Mouse (Mus musculus) embryonic facial prominence, embryonic 15.5 days (tissue): ENCODE data around the gene Adgrl4. TPM values are rescaled to one million over a fixed set of nuclear protein-coding genes. Genes with fewer than 3 reads are reported as not detected.

Source experiments
- ATAC-seq: fragments of 200-750 bp; cut with Nextera tagmentation; 2 replicates; pipeline ENCODE4 v1.8.0; 2017; ENCODE audit warnings: low read depth, moderate TSS enrichment; ENCODE audit not compliant: insufficient number of reproducible peaks, low FRiP score, low TSS enrichment
- H3K27ac ChIP-seq: fragments of 300-500 bp; sonication (generic); replicated peaks from 2 replicates; pipeline ENCODE4 v1.5.1; 2015; ENCODE audit warnings: mild to moderate bottlenecking, inconsistent platforms
- H3K27me3 ChIP-seq: fragments of 300-500 bp; sonication (generic); 2 replicates; pipeline ENCODE4 v1.6.1; 2015; ENCODE audit warnings: inconsistent platforms
- H3K36me3 ChIP-seq: fragments of 300-500 bp; sonication (generic); 2 replicates; pipeline ENCODE4 v1.6.1; 2015; ENCODE audit warnings: mild to moderate bottlenecking, inconsistent platforms
- H3K4me1 ChIP-seq: fragments of 300-500 bp; sonication (generic); 2 replicates; pipeline ENCODE4 v1.6.1; 2015; ENCODE audit warnings: inconsistent platforms
- H3K4me2 ChIP-seq: fragments of 300-500 bp; sonication (generic); replicated peaks from 2 replicates; pipeline ENCODE4 v1.6.1; 2015; ENCODE audit warnings: mild to moderate bottlenecking, inconsistent platforms
- H3K4me3 ChIP-seq: fragments of 300-500 bp; sonication (generic); replicated peaks from 2 replicates; pipeline ENCODE4 v1.5.1; 2015; ENCODE audit warnings: mild to moderate bottlenecking, inconsistent platforms
- H3K9ac ChIP-seq: fragments of 300-500 bp; sonication (generic); 2 replicates; pipeline ENCODE4 v1.6.1; 2015; ENCODE audit warnings: inconsistent platforms
- H3K9me3 ChIP-seq: fragments of 300-500 bp; sonication (generic); replicated peaks from 2 replicates; pipeline ENCODE4 v1.6.1; 2016; ENCODE audit warnings: inconsistent platforms
- WGBS: fragments of 180-500 bp; shearing (Covaris S2); methylation state at CpG from one replicate; pipeline ENCODE4 v1.1.7; 2015; 5-methylcytosine and 5-hydroxymethylcytosine counted together
- polyA plus RNA-seq: library from polyadenylated mRNA; unstranded; fragments of >200 nt; fragmentation: Nextera tagmentation; extraction: Ambion mirVana; gene quantifications from 2 replicates; pipeline ENCODE4 v1.2.1, GENCODE M21; 2015

Adgrl4 gene
- polyA plus RNA-seq, 1 experiment from 2014 or later, result 8.1 TPM

- Histone ChIP-seq H3K4me1 (no peaks in the 10 kb centered on the region), H3K9me3 (no peaks in the 10 kb centered on the region), H3K4me3 (no peak overlapping the region), H3K36me3 (no peaks in the 10 kb centered on the region), H3K9ac (no peak overlapping the region), H3K27me3 (no peaks in the 10 kb centered on the region), H3K4me2 (no peak overlapping the region), H3K27ac (no peak overlapping the region)
- 94% methylated on average over 3 of the region's 3 CpGs for WGBS
- no peak for ATAC-seq
Measured at GRCm38 (mm10) chr3:151505606-151506005, 67.9 kb downstream of the Adgrl4 start.

DNA sequence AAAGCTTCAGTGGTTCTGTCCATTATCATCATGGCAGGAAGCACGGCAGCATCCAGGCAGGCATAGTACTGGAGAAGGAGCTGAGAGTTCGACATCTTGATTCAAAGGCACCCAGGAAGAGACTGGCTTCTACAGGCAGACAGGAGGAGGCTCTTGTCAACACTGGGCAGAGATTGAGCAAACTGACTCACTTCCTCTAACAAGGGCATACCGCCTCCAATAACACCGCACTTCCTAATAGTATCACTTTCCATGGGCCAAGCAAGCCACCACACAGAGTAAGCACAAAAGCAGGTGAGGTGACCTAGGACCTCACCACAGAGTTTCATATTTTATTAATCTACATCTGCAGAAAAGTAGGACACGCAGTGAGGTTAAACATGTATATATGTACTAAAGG lies 73.5 kb downstream of the Adgrl4 start:
- WGBS, result 85% methylated on average over 5 of the region's 5 CpGs
- H3K9ac ChIP-seq, result no peak overlapping the region
- H3K9me3 ChIP-seq, result no peaks in the 10 kb centered on the region

GRCm38 (mm10) chr3:151547182-151547581 lies 109.5 kb downstream of the Adgrl4 start:
- Histone ChIP-seq H3K36me3 (no peaks in the 10 kb centered on the region), H3K9me3 (no peaks in the 10 kb centered on the region), H3K4me3 (no peak overlapping the region), H3K27ac (no peak overlapping the region), H3K27me3 (no peaks in the 10 kb centered on the region), H3K4me2 (no peak overlapping the region), H3K4me1 (no peaks in the 10 kb centered on the region), H3K9ac (no peak overlapping the region)
- no peak for ATAC-seq
- 79% methylated on average over 3 of the region's 3 CpGs for WGBS

More for the DNA sequence above, 73.5 kb downstream of the Adgrl4 start:
- H3K36me3 ChIP-seq, result no peaks in the 10 kb centered on the region
- no peaks in the 10 kb centered on the region for H3K4me1 ChIP-seq
- no peak overlapping the region for H3K4me2 ChIP-seq
- H3K27ac ChIP-seq, result no peak overlapping the region
- H3K27me3 ChIP-seq, result no peaks in the 10 kb centered on the region
- H3K4me3 ChIP-seq, result no peak overlapping the region
- no peak for ATAC-seq

DNA sequence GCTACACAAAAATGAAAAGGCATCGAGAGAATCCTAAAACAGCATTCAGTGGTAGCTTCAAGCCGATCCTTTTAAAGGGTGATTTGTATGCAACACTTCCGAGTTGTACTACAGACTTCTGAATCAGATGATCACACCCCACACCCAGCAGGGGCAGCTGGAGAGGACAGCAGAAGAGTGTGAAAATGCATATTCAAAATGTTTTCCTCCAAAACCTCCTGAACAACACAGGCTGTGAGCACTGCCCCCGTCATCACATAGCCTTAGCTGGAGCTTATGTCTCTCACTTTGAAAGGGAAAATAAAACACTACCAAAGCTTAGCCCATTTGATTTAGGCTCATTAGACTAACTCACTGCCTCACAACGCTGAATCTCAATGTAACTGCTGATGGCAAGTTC lies 113.3 kb downstream of the Adgrl4 start:
- H3K4me2 ChIP-seq, result no peak overlapping the region
- WGBS, result 61% methylated on average over 5 of the region's 5 CpGs
- no peak for ATAC-seq
- no peak overlapping the region for H3K4me3 ChIP-seq
- H3K4me1 ChIP-seq, result no peaks in the 10 kb centered on the region
- no peaks in the 10 kb centered on the region for H3K27me3 ChIP-seq
- no peaks in the 10 kb centered on the region for H3K9me3 ChIP-seq
- H3K9ac ChIP-seq, result no peak overlapping the region
- H3K36me3 ChIP-seq, result no peaks in the 10 kb centered on the region
- H3K27ac ChIP-seq, result no peak overlapping the region

DNA sequence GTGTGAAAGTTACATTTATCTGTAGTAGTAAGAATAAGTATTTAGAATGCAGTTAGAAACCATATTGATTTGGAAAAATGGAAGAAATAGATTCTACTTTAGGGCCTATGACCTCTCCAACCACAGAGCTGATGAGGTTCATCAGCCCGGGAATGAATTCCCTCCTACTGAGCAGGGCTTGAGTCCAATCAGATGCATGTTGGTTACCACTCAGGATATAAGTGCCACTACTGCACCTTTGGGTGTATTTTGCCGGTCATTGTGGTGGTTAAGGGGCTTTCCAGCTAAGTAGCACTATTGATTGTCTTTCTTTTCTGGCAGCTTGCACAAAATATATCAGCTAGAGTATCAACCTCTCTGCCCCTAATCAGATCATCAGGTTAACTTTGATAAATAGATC lies 118.9 kb downstream of the Adgrl4 start:
- ATAC-seq, result no peak

DNA sequence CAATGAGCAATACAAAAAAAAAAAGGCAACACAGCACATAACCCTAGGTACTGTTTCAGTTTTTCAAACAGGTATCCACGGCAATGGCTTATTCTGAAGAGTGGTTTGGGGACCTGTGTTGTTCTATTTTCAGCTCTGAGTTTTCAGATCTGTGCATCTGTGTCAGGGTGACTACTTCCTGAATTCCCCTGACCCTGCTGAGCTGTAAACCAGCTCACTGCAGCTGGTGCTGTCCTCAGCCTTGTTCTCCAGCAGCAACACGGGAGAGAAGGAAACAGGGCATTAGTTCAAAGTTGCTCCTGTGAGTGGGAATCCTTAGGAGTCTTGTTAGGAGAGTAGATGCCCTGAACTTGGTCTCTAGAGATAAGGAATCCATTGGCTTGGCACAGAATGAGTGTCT lies 119.4 kb downstream of the Adgrl4 start:
- no peak overlapping the region for H3K4me2 ChIP-seq
- ATAC-seq, result no peak
- H3K36me3 ChIP-seq, result no peaks in the 10 kb centered on the region
- H3K4me3 ChIP-seq, result no peak overlapping the region
- no peaks in the 10 kb centered on the region for H3K4me1 ChIP-seq
- H3K27ac ChIP-seq, result no peak overlapping the region
- H3K9me3 ChIP-seq, result no peaks in the 10 kb centered on the region
- H3K9ac ChIP-seq, result no peak overlapping the region
- H3K27me3 ChIP-seq, result no peaks in the 10 kb centered on the region
- WGBS, result 63% methylated on average over 2 of the region's 2 CpGs

More for the DNA sequence above, 118.9 kb downstream of the Adgrl4 start:
- Histone ChIP-seq H3K27ac (no peak overlapping the region), H3K4me3 (no peak overlapping the region), H3K9me3 (no peaks in the 10 kb centered on the region), H3K4me1 (no peaks in the 10 kb centered on the region), H3K36me3 (no peaks in the 10 kb centered on the region), H3K4me2 (no peak overlapping the region), H3K27me3 (no peaks in the 10 kb centered on the region), H3K9ac (no peak overlapping the region)
- WGBS, result 84% methylated on average over 2 of the region's 2 CpGs

- H3K9me3 ChIP-seq, result no peaks in the 10 kb centered on the region
- no peaks in the 10 kb centered on the region for H3K36me3 ChIP-seq
- no peak overlapping the region for H3K27ac ChIP-seq
- no peak overlapping the region for H3K4me3 ChIP-seq
- no peak overlapping the region for H3K9ac ChIP-seq
- 74% methylated on average over 5 of the region's 5 CpGs for WGBS
- no peaks in the 10 kb centered on the region for H3K27me3 ChIP-seq
- no peak overlapping the region for H3K4me2 ChIP-seq
- no peaks in the 10 kb centered on the region for H3K4me1 ChIP-seq
- no peak for ATAC-seq
Measured at GRCm38 (mm10) chr3:151557607-151558006, 119.9 kb downstream of the Adgrl4 start.

GRCm38 (mm10) chr3:151558374-151558773 lies 120.7 kb downstream of the Adgrl4 start:
- H3K27ac ChIP-seq, result no peak overlapping the region
- H3K36me3 ChIP-seq, result no peaks in the 10 kb centered on the region
- H3K4me3 ChIP-seq, result no peak overlapping the region
- WGBS, result 61% methylated on average over 4 of the region's 4 CpGs
- H3K9me3 ChIP-seq, result no peaks in the 10 kb centered on the region
- H3K9ac ChIP-seq, result no peak overlapping the region
- no peak for ATAC-seq
- no peaks in the 10 kb centered on the region for H3K4me1 ChIP-seq
- H3K4me2 ChIP-seq, result no peak overlapping the region
- H3K27me3 ChIP-seq, result no peaks in the 10 kb centered on the region

DNA sequence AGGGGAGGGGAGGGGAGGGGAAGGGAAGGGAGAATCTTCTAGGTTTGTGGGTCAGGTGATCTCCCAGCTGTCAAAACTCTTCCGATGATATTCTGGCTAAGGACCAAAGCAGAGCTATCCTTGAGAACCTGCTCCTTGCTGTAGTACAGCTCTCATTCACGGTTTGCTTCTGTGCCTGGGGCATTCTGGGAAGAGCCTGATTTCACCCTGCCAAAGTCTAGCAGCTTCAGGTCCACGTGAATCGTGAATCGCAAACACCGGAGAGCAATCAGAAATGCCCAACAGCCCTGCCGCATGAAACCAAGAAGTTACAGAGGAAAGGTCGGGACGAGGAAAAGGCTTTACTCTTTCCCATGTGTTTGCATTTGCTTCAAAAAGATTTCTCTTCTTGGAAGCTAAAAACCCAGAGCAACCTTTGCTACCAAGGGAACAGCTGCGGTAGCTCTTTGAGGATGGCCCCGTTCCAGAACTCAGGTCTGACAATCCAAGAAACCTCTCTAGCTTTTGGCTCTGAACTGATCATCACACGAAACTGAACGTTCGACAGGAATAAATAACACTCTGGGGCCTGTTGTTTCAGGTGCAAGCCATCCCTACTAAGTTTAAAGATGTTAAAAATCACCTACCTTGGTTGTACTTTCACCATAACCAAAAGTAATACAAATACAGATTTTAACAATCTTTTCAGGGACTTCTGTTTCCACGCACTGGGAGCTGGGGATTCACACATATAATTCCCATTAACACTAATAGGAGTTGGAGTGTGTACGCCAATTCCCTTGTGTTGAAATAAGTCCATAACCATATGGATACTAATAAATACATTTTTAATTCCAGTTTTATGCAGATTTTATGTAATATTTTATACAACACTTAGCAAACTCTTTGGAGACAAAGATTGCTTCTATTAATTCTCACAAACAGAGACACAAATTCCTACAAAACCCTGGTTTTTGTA lies 128.3 kb downstream of the Adgrl4 start:
- Histone ChIP-seq H3K9me3 (no peaks in the 10 kb centered on the region), H3K36me3 (no peaks in the 10 kb centered on the region), H3K27me3 (no peaks in the 10 kb centered on the region; the same call in 1 of the 2 replicates), H3K4me2 (no peak overlapping the region), H3K4me3 (no peak overlapping the region), H3K4me1 (no peaks in the 10 kb centered on the region), H3K9ac (no peak overlapping the region), H3K27ac (no peak overlapping the region)
- WGBS, result 47% methylated on average over 16 of the region's 16 CpGs
- ATAC-seq, result no peak

- ATAC-seq, result no peak
- Histone ChIP-seq H3K9me3 (no peaks in the 10 kb centered on the region), H3K4me2 (no peak overlapping the region), H3K36me3 (no peaks in the 10 kb centered on the region), H3K4me3 (no peak overlapping the region), H3K27me3 (no peaks in the 10 kb centered on the region; the same call in 1 of the 2 replicates), H3K27ac (no peak overlapping the region), H3K9ac (no peak overlapping the region), H3K4me1 (no peaks in the 10 kb centered on the region)
- 49% methylated on average over 5 of the region's 5 CpGs for WGBS
Measured at GRCm38 (mm10) chr3:151566629-151567028, 128.9 kb downstream of the Adgrl4 start.

DNA sequence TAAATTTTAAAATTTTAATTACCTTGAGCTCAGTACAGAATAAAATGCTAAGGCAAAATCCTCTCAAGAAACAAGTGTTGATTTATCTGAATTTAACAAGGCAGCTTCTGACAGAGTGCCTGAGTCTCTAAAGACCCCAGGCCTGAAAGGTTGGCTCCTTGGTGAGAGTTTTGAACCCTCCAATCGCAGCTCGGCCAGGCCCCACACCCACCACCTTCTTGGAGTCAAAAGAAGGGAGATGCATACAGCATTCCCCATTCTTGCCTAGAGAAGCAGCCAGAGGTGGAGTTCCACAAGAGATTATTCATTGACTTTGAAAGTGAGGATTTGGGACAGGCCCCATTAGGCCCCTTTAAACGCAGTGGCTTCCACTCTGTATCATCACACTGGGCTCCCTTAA lies 129.9 kb downstream of the Adgrl4 start:
- H3K4me2 ChIP-seq, result no peak overlapping the region
- ATAC-seq, result no peak
- H3K9me3 ChIP-seq, result no peaks in the 10 kb centered on the region
- H3K4me1 ChIP-seq, result no peaks in the 10 kb centered on the region
- no peak overlapping the region for H3K9ac ChIP-seq
- H3K4me3 ChIP-seq, result no peak overlapping the region
- H3K27ac ChIP-seq, result no peak overlapping the region
- no peaks in the 10 kb centered on the region; the same call in 1 of the 2 replicates for H3K27me3 ChIP-seq
- 38% methylated on average over 3 of the region's 3 CpGs for WGBS
- H3K36me3 ChIP-seq, result no peaks in the 10 kb centered on the region

DNA sequence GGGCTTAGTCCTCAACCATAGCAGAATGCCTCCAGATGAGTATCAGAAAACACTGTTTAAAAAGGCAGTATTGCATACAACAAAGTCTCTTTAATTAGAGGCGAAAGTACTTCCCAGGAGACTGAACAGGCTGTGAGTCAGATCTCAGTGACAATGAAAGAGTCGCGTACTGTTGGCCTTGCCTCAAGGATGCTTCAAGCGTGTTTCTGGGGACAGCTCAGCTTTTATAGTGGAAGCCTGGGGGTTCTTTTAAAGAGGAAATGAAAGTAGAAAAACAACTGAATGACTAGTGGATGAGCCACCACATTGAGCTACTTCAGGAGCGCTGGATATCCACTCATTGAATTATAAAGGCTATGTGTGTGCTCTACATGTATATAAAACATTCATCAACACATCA lies 134.4 kb downstream of the Adgrl4 start:
- no peaks in the 10 kb centered on the region for H3K36me3 ChIP-seq
- WGBS, result 81% methylated on average over 5 of the region's 5 CpGs
- ATAC-seq, result no peak

More for the DNA sequence above, 134.4 kb downstream of the Adgrl4 start:
- Histone ChIP-seq H3K9ac (no peak overlapping the region), H3K4me3 (no peak overlapping the region), H3K27ac (no peak overlapping the region), H3K4me2 (no peak overlapping the region), H3K27me3 (no peaks in the 10 kb centered on the region; the same call in 1 of the 2 replicates), H3K4me1 (no peaks in the 10 kb centered on the region), H3K9me3 (no peaks in the 10 kb centered on the region)
